Mouse (Mus musculus): ENCODE measurements around the gene Sptbn1.

- TF ChIP-seq CTCF (IDR thresholded peaks at IDR 0.05) (peak; percentile 74), EP300 (IDR thresholded peaks at IDR 0.05) (no peak)
Observed at GRCm38 (mm10) chr11:30237960-30238359, 30.0 kb downstream of the Sptbn1 start.
